Mouse (Mus musculus): ENCODE data around the gene Pds5a. TPM values are rescaled to one million over a fixed set of nuclear protein-coding genes. Genes with fewer than 3 reads are reported as not detected.

The Pds5a gene
- polyA plus RNA-seq, 1 experiment from 2014 or later = 46.3 TPM

Other genes starting within 250 kb of the Pds5a start
- not detected in 2 replicates for gene Gm43552, start 205.4 kb downstream of the Pds5a start, polyA plus RNA-seq (2015; fragmentation: Nextera tagmentation; extraction: Ambion mirVana)
- 185 and 191 TPM in 2 replicates for gene Smim14, start 161.1 kb downstream of the Pds5a start, polyA plus RNA-seq (2015; fragmentation: Nextera tagmentation; extraction: Ambion mirVana)
- 204 and 218 TPM in 2 replicates for gene Ube2k, start 161.0 kb downstream of the Pds5a start, polyA plus RNA-seq (2015; fragmentation: Nextera tagmentation; extraction: Ambion mirVana)
- 14.9 and 17.4 TPM in 2 replicates for gene N4bp2, start 65.2 kb upstream of the Pds5a start, polyA plus RNA-seq (2015; fragmentation: Nextera tagmentation; extraction: Ambion mirVana)
- 0.45 and 0.47 TPM in 2 replicates for gene Rhoh, start 162.9 kb upstream of the Pds5a start, polyA plus RNA-seq (2015; fragmentation: Nextera tagmentation; extraction: Ambion mirVana)
- gene Chrna9, start 236.6 kb upstream of the Pds5a start, polyA plus RNA-seq (2015; fragmentation: Nextera tagmentation; extraction: Ambion mirVana) = not detected in 2 replicates